Mouse (Mus musculus) lung, embryonic 14.5 days (tissue): Measurements from ENCODE around the gene Topaz1. TPM values are rescaled to one million over a fixed set of nuclear protein-coding genes. Genes with fewer than 3 reads are reported as not detected.

Experiments
- ATAC-seq: fragments of 200-750 bp; cut with Nextera tagmentation; 2 replicates; pipeline ENCODE4 v1.8.0; 2017; ENCODE audit warnings: mild to moderate bottlenecking, moderate TSS enrichment, moderate library complexity; ENCODE audit not compliant: insufficient read depth
- DNase-seq: peaks from one replicate; pipeline ENCODE4 v3.0.0-alpha.2; 2015
- H3K27ac ChIP-seq: fragments of 300-500 bp; sonication (generic); 2 replicates; pipeline ENCODE4 v1.5.1; 2014; ENCODE audit warnings: low read depth, mild to moderate bottlenecking, moderate library complexity
- H3K27me3 ChIP-seq: fragments of 300-500 bp; sonication (generic); 2 replicates; pipeline ENCODE4 v1.6.1; 2014; ENCODE audit warnings: low read length, control low read depth; ENCODE audit not compliant: insufficient read depth
- H3K36me3 ChIP-seq: fragments of 300-500 bp; sonication (generic); 2 replicates; pipeline ENCODE4 v1.6.1; 2014; ENCODE audit warnings: control low read depth; ENCODE audit not compliant: insufficient read depth
- H3K4me1 ChIP-seq: fragments of 300-500 bp; sonication (generic); 2 replicates; pipeline ENCODE4 v1.6.1; 2014; ENCODE audit warnings: antibody characterized with exemption, control low read depth; ENCODE audit not compliant: insufficient read depth
- H3K4me2 ChIP-seq: fragments of 300-500 bp; sonication (generic); 2 replicates; pipeline ENCODE4 v1.6.1; 2014; ENCODE audit warnings: mild to moderate bottlenecking
- H3K4me3 ChIP-seq: fragments of 300-500 bp; sonication (generic); 2 replicates; pipeline ENCODE4 v1.5.1; 2014; ENCODE audit warnings: low read depth, low read length
- H3K9ac ChIP-seq: fragments of 300-500 bp; sonication (generic); 2 replicates; pipeline ENCODE4 v1.6.1; 2014
- H3K9me3 ChIP-seq: fragments of 300-500 bp; sonication (generic); 2 replicates; pipeline ENCODE4 v1.6.1; 2016; ENCODE audit warnings: low read depth, low read length, control low read depth
- CTCF ChIP-seq: IDR thresholded peaks from 2 replicates; pipeline ENCODE4 v1.5.1; 2016; ENCODE audit warnings: antibody characterized with exemption, low read depth
- WGBS: fragments of 180-500 bp; shearing (Covaris S2); extraction: QIAGEN DNeasy Blood & Tissue Kit; methylation state at CpG from one replicate; pipeline ENCODE4 v1.1.7; 2014; 5-methylcytosine and 5-hydroxymethylcytosine counted together
- polyA plus RNA-seq: library from polyadenylated mRNA; unstranded; fragments of >200 nt; fragmentation: Nextera tagmentation; extraction: Ambion mirVana; gene quantifications from 2 replicates; pipeline ENCODE4 v1.2.1, GENCODE M21; 2014

Topaz1 gene
- polyA plus RNA-seq, 1 experiment from 2014 or later: not detected

GRCm38 (mm10) chr9:122810212-122810611 is 63.1 kb downstream of the Topaz1 start:
- TF ChIP-seq CTCF: no peak
- H3K27ac ChIP-seq: no peak overlapping the region
- no peaks in the 10 kb centered on the region for H3K27me3 ChIP-seq
- H3K4me3 ChIP-seq: no peak overlapping the region
- H3K4me2 ChIP-seq: no peak overlapping the region
- peaks cover 8% of the 10 kb centered on the region; the same call in 1 of the 2 replicates for H3K4me1 ChIP-seq
- WGBS: 89% methylated on average over 3 of the region's 3 CpGs
- DNase-seq (no peak), ATAC-seq (no peak)
- no peaks in the 10 kb centered on the region for H3K9me3 ChIP-seq
- H3K9ac ChIP-seq: no peak overlapping the region
- 0 out of 2 replicates have a peak, but pooled peaks cover 3% of the 10 kb centered on the region for H3K36me3 ChIP-seq

GRCm38 (mm10) chr9:122812386-122812785 is 65.2 kb downstream of the Topaz1 start:
- H3K9me3 ChIP-seq: no peaks in the 10 kb centered on the region
- 79% methylated on average over 5 of the region's 5 CpGs for WGBS
- DNase-seq: no peak
- H3K9ac ChIP-seq: no peak overlapping the region
- 0 out of 2 replicates have a peak, but pooled peaks cover 3% of the 10 kb centered on the region for H3K36me3 ChIP-seq
- H3K27ac ChIP-seq: no peak overlapping the region
- H3K27me3 ChIP-seq: no peaks in the 10 kb centered on the region
- no peak overlapping the region for H3K4me2 ChIP-seq
- no peak for TF ChIP-seq CTCF
- ATAC-seq: no peak
- H3K4me1 ChIP-seq: no peaks in the 10 kb centered on the region
- H3K4me3 ChIP-seq: no peak overlapping the region

- H3K4me2 ChIP-seq: no peak overlapping the region
- TF ChIP-seq CTCF: no peak
- H3K27me3 ChIP-seq: no peaks in the 10 kb centered on the region
- no peak for DNase-seq
- H3K27ac ChIP-seq: no peak overlapping the region
- H3K4me3 ChIP-seq: no peak overlapping the region
- ATAC-seq: no peak
- peaks cover 7% of the 10 kb centered on the region; the same call in 1 of the 2 replicates for H3K36me3 ChIP-seq
- no peak overlapping the region for H3K9ac ChIP-seq
- H3K4me1 ChIP-seq: no peaks in the 10 kb centered on the region
- no peaks in the 10 kb centered on the region for H3K9me3 ChIP-seq
- WGBS: 95% methylated on average over 2 of the region's 2 CpGs
Measured at GRCm38 (mm10) chr9:122814775-122815174, 67.6 kb downstream of the Topaz1 start.

- H3K36me3 ChIP-seq: peaks cover 13% of the 10 kb centered on the region
- H3K9ac ChIP-seq: no peak overlapping the region
- H3K4me1 ChIP-seq: no peaks in the 10 kb centered on the region
- DNase-seq (no peak), ATAC-seq (no peak)
- no peaks in the 10 kb centered on the region for H3K27me3 ChIP-seq
- 53% methylated on average over 4 of the region's 4 CpGs for WGBS
- no peak overlapping the region for H3K4me2 ChIP-seq
- TF ChIP-seq CTCF: no peak
- no peak overlapping the region for H3K27ac ChIP-seq
- H3K9me3 ChIP-seq: no peaks in the 10 kb centered on the region
- H3K4me3 ChIP-seq: no peak overlapping the region
Measured at GRCm38 (mm10) chr9:122815239-122815851, 68.2 kb downstream of the Topaz1 start.

- Histone ChIP-seq H3K27ac (0 out of 2 replicates have a peak overlapping the region, but pooled peaks have one; percentile 46), H3K27me3 (no peaks in the 10 kb centered on the region)
Measured at GRCm38 (mm10) chr9:122823374-122824017, 76.3 kb downstream of the Topaz1 start.

GRCm38 (mm10) chr9:122826743-122827142 is 79.6 kb downstream of the Topaz1 start:
- Histone ChIP-seq H3K9ac (no peak overlapping the region), H3K36me3 (peaks cover 29% of the 10 kb centered on the region), H3K4me2 (no peak overlapping the region), H3K4me3 (no peak overlapping the region), H3K4me1 (no peaks in the 10 kb centered on the region), H3K9me3 (no peaks in the 10 kb centered on the region), H3K27ac (no peak overlapping the region), H3K27me3 (no peaks in the 10 kb centered on the region)
- DNase-seq: no peak
- 69% methylated on average over 4 of the region's 4 CpGs for WGBS
- ATAC-seq: no peak
- no peak for TF ChIP-seq CTCF

More at GRCm38 (mm10) chr9:122823374-122824017, 76.3 kb downstream of the Topaz1 start:
- no peaks in the 10 kb centered on the region for H3K9me3 ChIP-seq
- H3K4me3 ChIP-seq: no peak overlapping the region
- peaks cover 38% of the 10 kb centered on the region for H3K36me3 ChIP-seq
- ATAC-seq (peak; percentile 69; the same call in 1 of the 2 replicates), DNase-seq (peak; percentile 42)
- WGBS: 62% methylated on average over 5 of the region's 5 CpGs
- H3K4me1 ChIP-seq: no peaks in the 10 kb centered on the region
- H3K4me2 ChIP-seq: no peak overlapping the region
- no peak overlapping the region for H3K9ac ChIP-seq
- no peak for TF ChIP-seq CTCF

- Histone ChIP-seq H3K36me3 (peaks cover 25% of the 10 kb centered on the region), H3K4me2 (no peak overlapping the region), H3K4me1 (no peaks in the 10 kb centered on the region), H3K4me3 (no peak overlapping the region), H3K9ac (no peak overlapping the region), H3K27me3 (no peaks in the 10 kb centered on the region), H3K9me3 (no peaks in the 10 kb centered on the region), H3K27ac (no peak overlapping the region)
- TF ChIP-seq CTCF: no peak
- no peak for ATAC-seq
- WGBS: 41% methylated on average over 4 of the region's 4 CpGs
- no peak for DNase-seq
Measured at GRCm38 (mm10) chr9:122829826-122830380, 82.8 kb downstream of the Topaz1 start.
